Mouse (Mus musculus) cerebellum, postnatal 14 days (tissue): ENCODE measurements around the gene Noto.
"Not testable (repeated sequence)": the region's sequence is repeated elsewhere in the genome, so short reads cannot be mapped to it uniquely, and the experiment has no call there.

Experiments
- DNase-seq, 2 experiments: peaks; one replicate each; pipeline ENCODE4 v3.0.0; 2021; ENCODE audit warnings: mixed read lengths in 2 of 2

The Noto gene

GRCm38 (mm10) chr6:85431842-85432431 is 8.3 kb downstream of the Noto start, which contains the start of gene Smyd5:
Smyd5 (plus strand) TSS chr6:85431989.
- DNase-seq, result peak; percentile 77 to 87

- DNase-seq, result no peak
Measured at GRCm38 (mm10) chr6:85433865-85434264, 10.2 kb downstream of the Noto start.

DNA sequence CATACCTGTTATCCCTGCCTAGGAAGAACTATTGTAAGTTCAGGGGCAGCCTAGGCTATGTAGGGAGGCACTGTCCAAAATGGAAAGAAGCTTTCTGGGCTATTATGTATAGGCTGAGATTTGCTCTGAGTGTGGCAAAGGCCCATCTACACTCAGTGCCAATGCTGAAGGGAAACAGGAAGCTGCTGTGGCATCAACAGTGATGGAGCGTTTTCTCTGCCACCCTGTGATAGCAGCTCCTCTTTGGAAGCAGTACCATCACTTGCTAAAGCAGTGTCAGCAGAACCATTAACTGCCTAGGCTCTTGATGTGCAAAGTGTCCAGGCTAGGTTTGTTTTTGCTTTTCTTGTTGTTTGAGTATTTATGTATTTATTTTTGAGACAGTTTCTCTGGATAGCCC is 12.5 kb downstream of the Noto start:
- DNase-seq, result no peak

GRCm38 (mm10) chr6:85436631-85437030 is 12.9 kb downstream of the Noto start:
- no peak for DNase-seq

DNA sequence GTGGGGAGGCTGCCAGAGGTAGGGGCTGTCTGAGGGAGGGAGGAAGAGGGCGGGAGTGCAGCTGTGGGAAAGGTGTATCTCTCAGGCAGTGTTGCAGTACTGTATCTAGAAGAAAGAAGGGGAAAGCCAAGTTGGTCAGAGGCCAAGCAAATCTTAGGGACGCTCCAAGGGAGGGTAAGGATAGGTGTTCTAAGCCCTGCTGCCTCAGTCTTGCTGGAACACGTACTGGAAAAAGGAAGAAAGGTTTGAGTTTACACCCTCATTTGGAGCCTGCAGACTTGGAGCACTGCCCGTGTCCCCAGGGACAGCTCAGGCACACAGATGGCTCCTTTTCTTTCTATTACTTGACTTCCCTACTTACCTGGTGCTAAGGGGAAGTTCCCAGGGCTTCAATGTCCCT is 17.5 kb downstream of the Noto start:
- DNase-seq, result no peak

DNA sequence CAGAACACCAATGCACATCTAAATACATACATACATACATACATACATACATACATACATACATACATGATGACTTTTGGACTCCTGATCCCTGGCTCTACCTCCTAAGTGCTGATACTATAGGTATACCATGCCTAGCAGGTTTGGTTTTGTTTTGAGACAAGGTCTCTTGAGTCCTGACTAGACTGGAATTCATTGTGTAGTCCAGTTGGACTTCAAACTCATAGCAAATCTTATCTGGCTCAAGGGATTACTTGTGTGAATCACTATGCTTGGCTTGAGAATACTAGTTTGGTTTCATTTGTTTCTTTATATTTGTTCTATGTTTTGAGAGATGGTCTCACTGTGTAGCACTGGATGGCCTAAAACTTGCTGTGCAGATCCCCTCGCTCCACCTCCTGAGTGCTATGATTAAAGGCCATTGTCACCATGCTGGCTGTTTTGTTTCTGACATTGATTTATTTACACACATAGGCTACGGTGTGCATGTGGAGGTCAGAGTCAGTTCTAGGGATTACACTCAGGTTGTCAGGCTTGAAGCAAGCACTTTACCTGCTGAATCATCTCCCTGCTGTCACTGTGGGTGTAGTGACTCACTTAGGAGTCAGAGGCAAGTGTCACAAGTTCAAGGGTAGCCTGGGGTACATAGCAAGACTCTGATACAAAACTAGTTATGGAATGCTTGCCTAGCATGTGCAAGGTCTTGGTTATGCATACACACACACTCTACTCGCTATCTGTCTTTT is 20.0 kb downstream of the Noto start:
- no peak for DNase-seq

DNA sequence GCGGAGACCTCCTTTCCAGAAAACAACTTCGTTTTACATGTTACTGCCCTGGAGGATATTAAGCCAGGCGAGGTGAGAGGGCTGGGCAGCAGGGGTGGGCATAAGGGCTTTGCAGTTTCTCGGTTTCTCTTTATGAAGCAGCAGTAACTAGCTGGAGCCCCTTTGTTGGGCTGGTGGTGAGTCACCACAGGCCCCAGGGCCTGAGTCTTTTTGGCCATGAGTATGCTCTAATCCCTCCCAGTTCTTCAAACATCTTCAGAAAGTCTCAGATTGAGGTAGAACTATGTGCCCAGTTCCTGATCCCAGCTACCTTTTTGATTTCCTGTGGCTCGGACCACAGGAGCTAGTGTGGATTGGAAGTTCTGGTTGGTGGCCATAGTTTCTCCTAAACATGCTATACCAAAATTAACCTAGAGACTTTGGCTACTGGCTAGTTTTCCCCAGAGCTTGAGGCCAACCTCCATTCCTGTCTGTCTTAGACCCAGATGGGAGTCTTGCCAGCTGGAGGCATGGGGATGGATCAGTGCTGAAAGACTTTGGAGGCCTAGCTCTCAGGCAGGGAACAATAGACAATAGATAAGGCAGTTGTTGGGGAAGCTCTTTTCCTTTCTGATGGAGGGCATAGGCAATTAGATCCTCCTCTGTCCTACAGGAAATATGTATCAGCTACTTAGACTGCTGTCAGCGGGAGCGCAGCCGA is 20.7 kb downstream of the Noto start:
- no peak for DNase-seq

DNA sequence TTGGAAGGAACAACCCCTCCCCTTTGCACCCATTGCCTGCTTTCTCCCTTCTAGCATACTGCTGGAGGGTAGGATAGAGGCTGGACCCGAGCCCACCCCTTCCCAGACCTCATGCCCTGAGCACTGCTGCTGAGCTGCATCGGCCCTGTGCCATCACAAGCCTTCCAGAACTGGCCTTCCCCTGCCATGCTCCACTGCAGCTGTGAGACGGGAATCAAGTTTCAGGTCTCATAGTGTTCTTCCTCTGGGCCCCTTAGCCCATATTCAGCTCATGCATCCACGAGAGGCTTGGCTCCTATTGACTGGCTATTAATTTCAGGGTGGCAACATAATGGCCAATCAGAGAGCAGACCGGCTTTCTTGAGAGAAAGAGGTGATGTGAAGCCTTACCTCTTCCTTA is 21.6 kb downstream of the Noto start:
- DNase-seq, result no peak

- no peak for DNase-seq
Measured at GRCm38 (mm10) chr6:85447351-85447750, 23.7 kb downstream of the Noto start.

GRCm38 (mm10) chr6:85450140-85450539 is 26.5 kb downstream of the Noto start:
- not testable (repeated sequence) for DNase-seq

GRCm38 (mm10) chr6:85450697-85451663 is 27.3 kb downstream of the Noto start, which contains the start of gene Cct7:
Cct7 (plus strand) TSS chr6:85451514.
- DNase-seq, result peak; percentile 98 to 99

DNA sequence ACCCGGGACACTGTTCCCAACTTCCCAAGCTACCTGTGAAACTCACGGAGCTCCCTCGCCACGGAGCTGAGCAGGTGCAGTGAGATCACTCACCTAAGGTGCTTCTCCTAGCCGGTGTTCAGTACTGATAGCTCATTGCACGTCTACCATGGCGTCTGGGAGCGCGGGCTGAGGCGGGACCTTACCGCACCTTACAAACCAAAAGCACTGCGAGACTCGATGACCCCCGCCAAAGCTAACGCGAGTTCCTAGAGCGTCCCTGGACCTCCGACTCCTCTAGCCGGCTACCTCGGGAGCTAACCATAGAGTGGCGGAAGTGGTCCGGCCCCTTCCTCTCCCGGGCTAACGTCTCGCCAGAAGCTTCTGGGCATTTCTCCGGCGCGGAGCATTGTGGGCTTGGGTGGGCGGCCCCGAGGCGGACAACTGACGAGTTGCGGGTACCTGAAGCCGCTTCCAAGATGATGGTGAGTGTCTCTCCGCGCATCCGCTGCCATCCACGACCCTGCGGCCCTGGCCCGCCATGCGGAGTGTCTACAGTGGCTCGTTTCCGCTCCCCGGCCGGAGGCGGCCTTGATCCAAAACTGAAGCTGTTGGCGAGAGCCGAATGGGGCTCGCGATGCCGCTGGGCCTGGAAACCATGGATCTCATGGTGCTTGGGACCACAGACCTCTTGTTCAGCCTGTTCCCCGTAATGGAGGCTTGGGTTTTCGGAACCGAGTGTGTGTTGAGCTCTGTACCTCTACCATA is 28.2 kb downstream of the Noto start, which contains the start of gene Pradc1:
TSS of gene Pradc1 (minus strand) at position 307 of the 747 bp plus-strand sequence.
- peak; percentile 97 to 98 for DNase-seq

- no peak for DNase-seq
Measured at GRCm38 (mm10) chr6:85452411-85452665, 28.7 kb downstream of the Noto start.

GRCm38 (mm10) chr6:85452816-85453215 is 29.1 kb downstream of the Noto start:
- DNase-seq, result no peak

- no peak for DNase-seq
Measured at GRCm38 (mm10) chr6:85459621-85460020, 35.9 kb downstream of the Noto start.

DNA sequence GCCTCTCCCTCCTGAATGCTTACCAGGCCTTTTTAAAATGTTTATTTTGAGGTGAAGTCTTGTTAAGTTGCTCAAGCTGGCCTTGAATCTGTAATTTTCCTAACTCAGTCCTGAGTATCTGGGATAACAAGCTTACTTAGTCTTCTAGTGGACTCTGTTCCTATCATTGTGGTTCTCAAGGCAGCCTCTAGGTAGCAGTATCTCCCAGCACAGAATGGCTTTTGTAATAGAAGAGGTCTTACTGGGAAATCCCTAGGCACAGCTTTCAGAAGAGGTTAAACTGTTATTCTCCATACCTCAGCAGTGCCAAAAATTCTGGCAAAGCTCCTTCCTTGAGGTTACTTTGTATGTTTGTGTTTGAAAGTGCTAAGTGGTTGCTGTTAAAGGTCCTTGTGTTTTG is 41.7 kb downstream of the Noto start:
- peak; percentile 57 to 67 for DNase-seq

- no peak for DNase-seq
Measured at GRCm38 (mm10) chr6:85469660-85470430, 46.2 kb downstream of the Noto start.

GRCm38 (mm10) chr6:85471962-85472361 is 48.3 kb downstream of the Noto start:
- DNase-seq, result peak; percentile 52 to 59

DNA sequence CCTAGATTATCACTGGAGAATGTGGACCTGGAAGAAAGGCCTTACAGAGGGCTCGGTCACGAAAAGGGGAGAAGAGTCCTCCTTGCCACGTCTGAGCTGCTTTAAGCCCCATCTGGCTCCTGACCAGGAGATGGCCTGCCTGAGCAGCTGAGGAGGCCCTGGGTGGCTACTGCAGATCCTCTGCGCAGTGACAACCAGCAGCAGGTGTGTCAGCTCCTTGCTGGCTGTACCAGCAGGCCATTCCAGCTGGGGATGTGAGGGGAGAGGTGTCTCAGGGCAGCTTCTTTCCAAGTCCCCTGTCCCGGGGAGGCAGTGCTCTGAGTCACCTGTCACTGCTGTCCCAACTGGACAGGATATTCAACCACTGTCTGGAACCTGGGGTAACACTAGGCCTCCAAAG is 48.9 kb downstream of the Noto start:
- DNase-seq, result no peak

- no peak for DNase-seq
Measured at GRCm38 (mm10) chr6:85475581-85475980, 51.9 kb downstream of the Noto start.

DNA sequence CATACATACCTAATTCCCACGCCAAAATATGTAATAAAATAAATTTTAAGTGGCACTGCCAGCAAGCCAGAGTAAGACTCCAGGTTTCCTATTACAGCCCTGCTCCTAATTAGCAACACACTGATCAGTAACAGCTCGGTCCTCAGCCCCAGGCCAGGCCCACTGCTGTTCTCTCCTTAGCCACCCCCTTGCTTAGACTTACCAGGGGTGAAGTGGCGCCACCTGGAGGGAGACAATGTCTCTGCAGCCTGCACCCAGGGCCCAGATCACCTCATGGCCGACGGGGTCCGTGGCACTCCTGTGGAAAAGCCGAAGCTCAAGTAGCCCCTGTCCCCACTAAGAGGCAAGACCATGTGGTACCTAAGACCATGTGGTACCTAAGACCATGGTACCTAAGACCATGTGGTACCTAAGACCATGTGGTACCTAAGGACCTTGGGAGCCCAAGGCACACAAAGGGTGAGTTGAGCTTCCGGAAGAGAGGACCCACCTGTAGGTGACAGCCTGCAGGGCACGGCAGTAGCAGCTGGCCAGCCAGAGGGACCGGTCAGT is 53.8 kb downstream of the Noto start:
- peak in 1 of 2 experiments; percentile 74 for DNase-seq
